Mouse (Mus musculus) c-Kit-positive CD71-negative TER-119-negative erythroid progenitor cells, embryonic 14.5 days (primary cell): Measurements from ENCODE around the gene Igf1r.

Source experiments
- DNase-seq: peaks from one replicate; pipeline ENCODE4 v3.0.0-alpha.2; 2013; ENCODE audit warnings: low read depth

Gene Igf1r

GRCm38 (mm10) chr7:67952777-67953700 is at the start of gene Igf1r:
TSS of gene Igf1r (plus strand) at chr7:67952827.
- no peak for DNase-seq

GRCm38 (mm10) chr7:67906358-67906757 is 46.3 kb upstream of the Igf1r start:
- no peak for DNase-seq

- DNase-seq = no peak
Observed at GRCm38 (mm10) chr7:67907786-67908400, 44.7 kb upstream of the Igf1r start.

- DNase-seq = no peak
Observed at GRCm38 (mm10) chr7:67910528-67910927, 42.1 kb upstream of the Igf1r start.

GRCm38 (mm10) chr7:67910947-67911346 is 41.7 kb upstream of the Igf1r start:
- DNase-seq = no peak

- DNase-seq = no peak
Observed at GRCm38 (mm10) chr7:67911841-67912240, 40.8 kb upstream of the Igf1r start.

- no peak for DNase-seq
Observed at GRCm38 (mm10) chr7:67916960-67917359, 35.7 kb upstream of the Igf1r start.

GRCm38 (mm10) chr7:67917753-67918152 is 34.9 kb upstream of the Igf1r start:
- no peak for DNase-seq

GRCm38 (mm10) chr7:67919467-67919866 is 33.2 kb upstream of the Igf1r start:
- DNase-seq = no peak

- no peak for DNase-seq
Observed at GRCm38 (mm10) chr7:67924215-67924614, 28.4 kb upstream of the Igf1r start.

- no peak for DNase-seq
Observed at GRCm38 (mm10) chr7:67930132-67930531, 22.5 kb upstream of the Igf1r start.

- DNase-seq = no peak
Observed at GRCm38 (mm10) chr7:67936801-67937200, 15.8 kb upstream of the Igf1r start.

- DNase-seq = no peak
Observed at GRCm38 (mm10) chr7:67943805-67944204, 8.8 kb upstream of the Igf1r start.

- DNase-seq = no peak
Observed at GRCm38 (mm10) chr7:67946901-67947300, 5.7 kb upstream of the Igf1r start.

GRCm38 (mm10) chr7:67950346-67950814 is 2.2 kb upstream of the Igf1r start:
- DNase-seq = no peak

- DNase-seq = peak; percentile 72
Observed at GRCm38 (mm10) chr7:67950815-67951531, 1.7 kb upstream of the Igf1r start.

GRCm38 (mm10) chr7:67951532-67952035 is 1.0 kb upstream of the Igf1r start:
- DNase-seq = peak; percentile 82

- no peak for DNase-seq
Observed at GRCm38 (mm10) chr7:67952036-67952681, 468 bp upstream of the Igf1r start.

- no peak for DNase-seq
Observed at GRCm38 (mm10) chr7:67953764-67954242, 1.2 kb downstream of the Igf1r start.

- DNase-seq = no peak
Observed at GRCm38 (mm10) chr7:67954591-67955185, 2.1 kb downstream of the Igf1r start.

- DNase-seq = no peak
Observed at GRCm38 (mm10) chr7:67955276-67955675, 2.6 kb downstream of the Igf1r start.
